Comparison of ENCODE assay signal across 16 mouse cellular contexts in genomic region chr10:40516421-40516820, GRCm38 (mm10). TPM values are rescaled to one million over a fixed set of nuclear protein-coding genes. Genes with fewer than 3 reads are reported as not detected.
DNase-seq lines count a peak whose midpoint lies in the region; ATAC-seq lines count a peak whose summit lies in the region.
"Had no signal": no experiment of that assay in that cellular context is flagged by ENCODE, and none has a peak within 500 bp of the region (broad histone marks: within the 10 kb centered on the region; RNA-seq: fewer than 3 reads in every experiment).

No protein-coding gene starts in this region.

- no peaks in the 10 kb centered on the region for H3K36me3 ChIP-seq in midbrain, embryonic 10.5 days
- no peaks in the 10 kb centered on the region for H3K36me3 ChIP-seq in midbrain, embryonic 13.5 days
- H3K36me3 ChIP-seq: stomach, embryonic 15.5 days had no signal

- peaks cover 32% of the 10 kb centered on the region for H3K4me1 ChIP-seq in midbrain, embryonic 10.5 days
- peaks cover 19% of the 10 kb centered on the region for H3K4me1 ChIP-seq in midbrain, embryonic 13.5 days (replicated peaks)
- H3K4me1 ChIP-seq: stomach, embryonic 15.5 days had no signal

- H3K4me2 ChIP-seq in midbrain, embryonic 13.5 days (replicated peaks) = no peak overlapping the region
- H3K4me2 ChIP-seq: stomach, embryonic 15.5 days had no signal

- DNase-seq in heart, adult 11 months = peak; percentile 73
- no peak for DNase-seq in heart, adult 9 months (ENCODE audit: low spot score in 2 of 2)
- DNase-seq in midbrain, embryonic 10.5 days (ENCODE audit: low spot score) = no peak
- peak; percentile 93 for DNase-seq in brain, adult 2 months (ENCODE audit: low read depth, low spot score)
- DNase-seq in neural tube, embryonic 10.5 days (ENCODE audit: extremely low spot score, low spot score) = no peak
- DNase-seq in gastrocnemius, postnatal 25 days = no peak
- DNase-seq: adrenal gland, postnatal 25 days; gastrocnemius, adult 2 months; kidney, postnatal 4 days; lung, postnatal 36 days had no signal

- no peak overlapping the region for H3K4me3 ChIP-seq in midbrain, embryonic 10.5 days
- no peak overlapping the region for H3K4me3 ChIP-seq in midbrain, embryonic 13.5 days (replicated peaks)
- H3K4me3 ChIP-seq: erythroblast, embryonic 14.5 days; gastrocnemius, adult 2 months; stomach, embryonic 15.5 days had no signal

- ATAC-seq in midbrain, embryonic 13.5 days = no peak
- ATAC-seq in granulocyte monocyte progenitor cell, adult 5-6 weeks (replicated peaks; ENCODE audit: poor library complexity, severe bottlenecking) = 0 out of 2 replicates have a peak, but pooled peaks have one; percentile 18

- no peak overlapping the region for H3K9ac ChIP-seq in midbrain, embryonic 13.5 days (replicated peaks)
- H3K9ac ChIP-seq: stomach, embryonic 15.5 days had no signal

- peak overlapping the region; percentile 56; the same call in 1 of the 2 replicates for H3K27ac ChIP-seq in midbrain, embryonic 10.5 days (replicated peaks)
- no peak overlapping the region for H3K27ac ChIP-seq in midbrain, embryonic 13.5 days
- H3K27ac ChIP-seq: gastrocnemius, adult 2 months; stomach, embryonic 15.5 days had no signal

- WGBS in midbrain, embryonic 10.5 days = 34% methylated on average over 4 of the region's 4 CpGs
- WGBS in midbrain, embryonic 13.5 days = 26% methylated on average over 4 of the region's 4 CpGs

- H3K27me3 ChIP-seq in midbrain, embryonic 10.5 days (ENCODE audit: low read depth, poor library complexity, severe bottlenecking) = no peaks in the 10 kb centered on the region; the same call in 1 of the 2 replicates
- H3K27me3 ChIP-seq in midbrain, embryonic 13.5 days = no peaks in the 10 kb centered on the region
- H3K27me3 ChIP-seq: stomach, embryonic 15.5 days had no signal

- H3K9me3 ChIP-seq in midbrain, embryonic 10.5 days (replicated peaks) = no peaks in the 10 kb centered on the region; the same call in 1 of the 2 replicates
- H3K9me3 ChIP-seq in midbrain, embryonic 13.5 days = 0 out of 2 replicates have a peak, but pooled peaks cover 4% of the 10 kb centered on the region
- H3K9me3 ChIP-seq: stomach, embryonic 15.5 days had no signal

RNA-seq across cellular contexts. Expression of gene Slc22a16, which starts 53.7 kb away (rescaled TPM):
- not detected in 2 replicates for polyA plus RNA-seq in midbrain, embryonic 10.5 days (2016; fragmentation: Nextera tagmentation; extraction: Ambion mirVana)
- polyA plus RNA-seq in midbrain, embryonic 13.5 days (2015; fragmentation: Nextera tagmentation; extraction: Ambion mirVana) = not detected in 2 replicates
- not detected in 2 replicates for total RNA-seq in granulocyte monocyte progenitor cell, adult 5-6 weeks (2014; fragmentation: Nextera tagmentation)
- total RNA-seq in granulocyte monocyte progenitor cell, adult 5-6 weeks (2017) = not detected in 2 replicates
- not detected for total RNA-seq in gastrocnemius, postnatal 25 days (2021)
- total RNA-seq: adrenal gland, postnatal 25 days; gastrocnemius, adult 2 months had no signal
- polyA plus RNA-seq: erythroblast, embryonic 14.5 days; heart, embryonic 14.5 days; limb, embryonic 14.5 days; stomach, embryonic 15.5 days had no signal

Comparison
In these comparisons a context has a peak if more than half of its experiments do, and no peak if none do; other contexts are left out.
1. DNase-seq: peak in heart, adult 11 months (single experiment) and brain, adult 2 months (single experiment); none in heart, adult 9 months (0 of 2), midbrain, embryonic 10.5 days (single experiment), neural tube, embryonic 10.5 days (single experiment) and gastrocnemius, postnatal 25 days (single experiment).